Mouse (Mus musculus) spleen, postnatal 10 days (tissue): Measurements from ENCODE around the gene Nfkb1.

Source experiments
- DNase-seq, 2 experiments: peaks; one replicate each; pipeline ENCODE4 v3.0.0; 2021 to 2022; ENCODE audit warnings: low spot score in 2 of 2

Nfkb1 gene

GRCm38 (mm10) chr3:135702658-135703057, 11.3 kb upstream of the Nfkb1 start:
- no peak for DNase-seq

GRCm38 (mm10) chr3:135699523-135700264, 8.3 kb upstream of the Nfkb1 start:
- no peak for DNase-seq

GRCm38 (mm10) chr3:135698466-135698975, 7.2 kb upstream of the Nfkb1 start:
- no peak for DNase-seq

- DNase-seq = no peak
Measured at GRCm38 (mm10) chr3:135696262-135696661, 4.9 kb upstream of the Nfkb1 start.

- DNase-seq = no peak
Measured at GRCm38 (mm10) chr3:135692999-135693398, 1.7 kb upstream of the Nfkb1 start.

- DNase-seq = peak; percentile 55 to 57
Measured at GRCm38 (mm10) chr3:135690568-135691190, 668 bp downstream of the Nfkb1 start.

DNA sequence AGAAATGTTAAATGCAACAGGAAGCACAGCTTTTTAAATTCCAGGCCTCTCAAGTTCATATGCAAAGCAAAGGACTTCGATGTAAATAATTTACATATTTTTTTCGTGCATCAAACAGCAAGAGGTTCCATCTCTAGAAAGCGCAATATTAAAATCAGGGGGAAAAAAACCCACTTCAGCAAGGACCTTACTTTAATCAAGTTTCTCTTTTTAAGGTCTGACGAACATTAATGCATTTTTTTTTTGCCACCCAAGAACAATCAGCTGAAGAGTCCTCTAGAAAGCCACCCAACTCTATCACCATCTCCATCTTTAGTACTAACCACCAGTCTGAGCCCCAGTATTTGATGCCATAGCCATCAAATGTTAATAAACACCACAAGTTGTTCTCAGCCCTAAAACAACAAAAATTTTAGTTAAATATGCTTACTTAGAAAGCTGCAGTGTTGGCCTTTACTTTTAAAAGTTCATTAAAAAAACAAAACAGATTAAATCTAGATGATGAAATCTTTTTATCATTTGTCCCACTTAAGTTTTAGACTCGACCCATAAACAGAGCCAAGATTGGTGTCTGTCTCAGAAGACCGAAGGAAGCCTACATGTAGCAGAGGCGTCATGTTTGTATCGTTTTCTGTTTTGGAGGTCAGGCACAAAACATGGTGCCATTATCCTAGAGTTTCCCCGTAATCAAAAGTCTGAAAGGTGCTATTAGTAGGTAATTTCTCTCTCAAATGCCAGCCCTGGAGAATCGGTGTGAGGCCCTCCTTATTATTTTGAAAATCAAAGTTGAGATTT, 1.4 kb downstream of the Nfkb1 start:
- no peak for DNase-seq

- DNase-seq = no peak
Measured at GRCm38 (mm10) chr3:135688970-135689772, 2.2 kb downstream of the Nfkb1 start.

GRCm38 (mm10) chr3:135687965-135688364, 3.4 kb downstream of the Nfkb1 start:
- DNase-seq = no peak

DNA sequence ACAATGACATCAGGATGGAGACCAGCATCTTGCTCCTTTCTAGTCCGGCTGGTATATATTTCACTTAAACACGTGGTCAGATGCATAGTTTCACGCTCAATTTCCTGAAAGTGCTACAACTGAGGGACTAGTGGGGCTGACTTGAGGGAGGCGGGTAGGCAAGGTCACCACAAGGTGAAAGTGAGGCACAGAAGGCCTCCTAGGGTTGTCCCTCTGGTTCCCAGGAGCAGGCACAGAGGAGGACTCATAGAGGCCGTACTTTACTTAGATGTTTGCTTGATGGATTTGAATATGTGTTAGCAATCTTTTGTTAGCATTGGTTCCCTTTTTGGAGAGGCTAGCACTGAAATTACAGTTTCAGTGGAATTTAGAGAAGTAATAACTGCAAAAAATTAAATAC, 4.9 kb downstream of the Nfkb1 start:
- no peak for DNase-seq

- DNase-seq = no peak
Measured at GRCm38 (mm10) chr3:135683275-135683674, 8.1 kb downstream of the Nfkb1 start.

- DNase-seq = no peak
Measured at GRCm38 (mm10) chr3:135682240-135682639, 9.1 kb downstream of the Nfkb1 start.

DNA sequence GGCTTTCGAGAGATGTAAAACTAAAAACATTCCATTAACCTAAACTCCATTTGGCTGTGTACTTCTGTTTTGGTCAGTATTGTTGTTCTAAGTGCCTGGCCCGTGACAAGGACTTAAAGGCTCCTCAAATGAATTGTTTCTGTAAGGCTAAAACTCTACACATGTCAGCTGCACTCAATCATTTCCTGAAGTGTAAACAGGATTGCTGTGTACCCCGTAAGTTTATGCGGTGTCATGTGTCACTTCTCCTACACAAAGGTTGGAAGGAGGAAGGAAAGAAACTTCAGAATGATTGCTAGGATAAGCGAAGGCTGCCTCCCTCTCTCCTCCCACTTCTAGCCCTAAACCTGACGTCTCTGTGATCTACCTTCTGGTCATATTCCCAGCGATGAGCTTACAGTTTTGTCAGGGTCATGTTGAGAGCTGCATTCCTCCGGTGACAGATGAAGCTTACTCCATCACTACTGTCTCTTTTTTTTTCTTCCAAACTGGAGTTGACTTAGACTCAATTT, 10.0 kb downstream of the Nfkb1 start:
- DNase-seq = no peak

GRCm38 (mm10) chr3:135680213-135680843, 11.0 kb downstream of the Nfkb1 start:
- DNase-seq = no peak

DNA sequence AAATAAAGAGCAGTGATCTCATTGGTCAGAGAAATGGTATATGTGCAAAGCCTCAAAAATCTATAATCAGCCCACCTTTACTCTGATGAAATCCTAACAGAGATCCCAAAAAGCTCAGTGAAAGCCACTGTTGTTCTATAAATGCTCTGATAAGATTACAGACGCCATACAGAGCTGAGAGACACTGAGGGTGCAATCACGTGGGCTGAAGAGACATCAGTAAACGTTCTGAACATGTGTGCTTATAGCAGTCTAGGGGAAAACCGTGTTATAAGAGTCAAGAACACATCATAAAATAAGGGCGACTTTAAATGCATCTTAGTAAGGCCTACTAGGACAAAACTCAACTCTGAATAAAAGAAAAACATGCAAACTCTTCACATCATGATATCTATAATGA, 14.3 kb downstream of the Nfkb1 start:
- no peak for DNase-seq

- DNase-seq = no peak
Measured at GRCm38 (mm10) chr3:135676364-135676763, 15.0 kb downstream of the Nfkb1 start.

GRCm38 (mm10) chr3:135675480-135675879, 15.9 kb downstream of the Nfkb1 start:
- no peak for DNase-seq

- no peak for DNase-seq
Measured at GRCm38 (mm10) chr3:135674716-135675392, 16.5 kb downstream of the Nfkb1 start.

- DNase-seq = no peak
Measured at GRCm38 (mm10) chr3:135673695-135674094, 17.7 kb downstream of the Nfkb1 start.

DNA sequence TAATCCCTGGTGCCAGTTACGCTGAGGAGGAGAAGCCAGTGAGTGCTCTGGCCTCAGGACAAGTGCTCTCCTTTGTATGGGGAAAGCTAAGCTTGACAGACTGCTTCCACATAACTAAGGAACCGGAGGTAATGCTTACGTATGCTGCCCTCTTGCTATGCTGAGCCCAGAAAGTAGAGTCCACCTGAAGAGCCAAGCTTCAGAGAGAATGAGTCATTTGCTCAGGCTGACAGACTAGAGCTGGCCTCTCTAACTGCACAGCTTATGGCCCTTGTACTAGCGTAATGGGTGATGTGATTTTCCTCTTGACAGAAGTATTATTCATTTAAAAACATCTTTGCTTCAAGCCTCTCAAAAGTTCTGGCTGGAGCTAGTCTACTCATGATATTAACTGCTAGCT, 18.3 kb downstream of the Nfkb1 start:
- DNase-seq = no peak
